Mouse (Mus musculus): Measurements from ENCODE around the gene Atp7a.
A peak's percentile ranks its signal among the peaks of the same experiment; 100 is the strongest.

Gene Atp7a

DNA sequence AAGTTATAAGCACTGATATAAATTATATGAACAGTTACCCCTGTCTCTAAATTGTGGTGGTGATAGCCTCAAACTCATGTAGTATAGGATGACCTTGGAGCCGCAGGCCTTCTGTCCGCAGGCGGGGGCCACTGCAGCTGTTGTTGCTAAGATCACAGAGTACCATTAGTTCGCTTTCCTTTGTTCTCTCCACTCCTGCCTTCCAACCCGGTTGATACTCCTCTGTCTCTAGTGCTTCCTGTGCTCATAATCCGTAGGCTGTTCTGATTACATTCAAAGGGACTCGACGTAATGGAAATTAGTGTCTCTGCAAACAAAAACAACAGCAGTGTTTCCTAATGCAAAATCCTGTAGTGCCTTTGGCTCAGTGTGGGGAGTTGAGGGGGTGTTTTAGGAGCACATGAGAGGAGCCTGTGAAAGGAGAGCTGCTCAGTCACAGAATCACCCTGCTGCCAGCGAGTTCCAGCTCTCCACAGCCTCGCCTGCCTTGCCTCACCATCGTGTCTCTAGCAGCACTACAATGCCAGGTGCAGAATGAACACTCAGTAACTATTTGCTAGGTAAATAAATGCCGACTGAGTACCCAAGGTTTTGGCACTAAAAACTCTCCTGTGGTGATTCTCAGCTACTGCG, 53.9 kb downstream of the Atp7a start:
- peak; percentile 14 for DNase-seq (ENCODE audit: low spot score)

DNA sequence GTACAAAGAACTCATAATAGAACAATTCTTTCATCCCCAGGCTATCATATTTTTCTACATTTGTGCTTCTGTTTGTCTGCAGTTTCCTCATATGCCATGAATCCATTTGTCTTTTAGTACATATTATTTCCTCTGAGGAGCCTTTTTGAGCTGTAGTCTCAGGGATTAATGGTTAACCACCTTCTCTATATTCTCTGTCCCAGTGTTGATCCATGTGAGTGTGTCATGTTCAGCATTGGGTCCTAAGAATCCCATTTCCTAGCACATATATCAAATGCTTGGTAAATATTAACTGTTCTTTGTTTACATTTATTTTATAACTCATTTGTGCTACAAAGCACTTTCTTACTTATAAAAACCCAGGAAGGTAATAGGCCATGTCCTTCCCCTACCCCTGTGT, 55.4 kb downstream of the Atp7a start:
- DNase-seq (ENCODE audit: low spot score), result no peak

DNA sequence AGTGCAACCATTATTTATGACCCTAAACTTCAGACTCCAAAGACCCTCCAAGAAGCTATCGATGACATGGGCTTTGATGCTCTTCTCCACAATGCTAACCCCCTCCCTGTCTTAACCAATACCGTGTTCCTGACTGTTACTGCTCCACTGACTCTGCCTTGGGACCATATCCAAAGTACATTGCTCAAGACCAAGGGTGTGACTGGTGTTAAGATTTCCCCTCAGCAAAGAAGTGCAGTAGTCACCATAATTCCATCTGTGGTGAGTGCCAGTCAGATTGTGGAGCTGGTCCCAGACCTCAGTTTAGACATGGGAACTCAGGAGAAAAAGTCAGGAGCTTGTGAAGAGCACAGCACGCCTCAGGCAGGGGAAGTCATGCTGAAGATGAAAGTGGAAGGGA, 58.1 kb downstream of the Atp7a start:
- DNase-seq (ENCODE audit: low spot score), result no peak

DNA sequence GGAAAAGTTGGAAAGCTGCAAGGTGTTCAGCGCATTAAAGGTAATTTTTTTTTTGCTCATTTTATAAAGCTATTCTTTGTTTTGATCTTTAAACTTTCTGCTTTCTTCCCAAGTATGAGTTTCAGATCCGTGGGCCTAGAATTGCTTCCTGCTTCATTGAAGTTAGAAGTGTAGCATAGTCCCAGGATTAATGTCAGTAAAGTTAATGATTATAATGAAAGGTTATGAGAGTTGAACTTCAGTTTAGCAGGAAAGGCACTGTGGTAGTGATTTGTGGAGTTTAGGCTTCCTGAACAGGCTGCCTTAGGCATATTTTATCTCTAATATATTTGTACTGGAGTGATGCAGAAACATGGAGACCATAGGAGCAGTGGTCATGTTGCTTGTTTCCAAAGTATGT, 58.5 kb downstream of the Atp7a start:
- no peak for DNase-seq (ENCODE audit: low spot score)

DNA sequence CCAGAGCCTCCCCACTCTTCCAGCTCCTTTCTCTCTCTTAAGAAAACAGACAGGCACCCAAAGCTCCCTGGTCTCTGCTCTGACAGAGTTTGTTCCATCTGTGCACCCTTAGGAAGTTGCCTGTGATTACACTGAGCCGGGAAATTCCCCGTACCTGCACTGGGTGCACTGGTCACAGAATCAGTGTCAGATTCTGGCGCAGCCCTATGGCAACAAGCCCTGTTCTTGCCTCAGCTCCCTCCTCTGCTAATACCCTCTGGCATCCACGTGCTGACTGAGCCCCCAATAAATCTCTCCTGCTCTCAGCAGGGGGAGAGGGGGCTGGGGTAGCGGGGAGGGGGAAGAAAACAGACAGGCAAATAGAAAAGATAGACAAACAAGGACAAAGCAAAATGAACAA, 65.9 kb downstream of the Atp7a start:
- peak; percentile 33 for DNase-seq (ENCODE audit: low spot score)

DNA sequence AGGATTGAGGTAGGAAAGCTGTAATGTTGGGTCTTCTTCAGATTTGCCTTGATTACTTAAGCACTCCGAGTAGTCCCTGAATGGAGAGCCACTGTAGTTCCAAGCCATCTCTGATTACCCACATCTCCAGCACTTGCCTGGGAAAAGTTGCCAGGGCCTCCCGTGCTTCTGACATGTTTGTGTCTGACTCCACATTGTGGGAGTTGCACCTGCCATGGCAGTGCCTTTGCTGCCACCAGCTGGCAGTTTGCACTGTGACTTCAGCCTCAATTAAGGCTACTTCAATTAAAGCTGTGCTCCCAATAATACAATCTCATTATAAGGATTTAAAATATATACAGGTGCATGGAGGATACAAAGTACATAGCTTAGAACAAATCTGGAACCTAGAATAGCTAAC, 78.4 kb downstream of the Atp7a start:
- no peak for DNase-seq (ENCODE audit: low spot score)

DNA sequence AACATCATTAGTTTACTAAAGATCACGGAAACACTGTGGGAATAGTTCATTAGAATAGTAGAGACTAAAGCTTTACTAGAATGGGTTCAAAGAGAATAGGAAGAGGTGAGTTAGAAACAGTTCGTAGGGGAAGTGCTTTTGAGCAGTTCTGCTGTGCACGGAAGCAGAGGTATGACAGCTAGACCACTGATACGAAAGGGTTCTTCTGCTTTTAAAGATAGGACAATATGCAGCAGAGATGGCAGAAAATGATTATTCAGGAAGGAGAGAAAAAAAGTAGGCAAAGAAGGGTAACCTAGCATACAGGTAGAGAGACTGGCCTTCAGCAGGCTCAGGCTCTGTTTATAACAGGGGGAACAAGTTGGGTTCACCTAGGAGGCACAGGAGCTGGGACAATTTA, 86.8 kb downstream of the Atp7a start:
- DNase-seq (ENCODE audit: low spot score), result no peak

DNA sequence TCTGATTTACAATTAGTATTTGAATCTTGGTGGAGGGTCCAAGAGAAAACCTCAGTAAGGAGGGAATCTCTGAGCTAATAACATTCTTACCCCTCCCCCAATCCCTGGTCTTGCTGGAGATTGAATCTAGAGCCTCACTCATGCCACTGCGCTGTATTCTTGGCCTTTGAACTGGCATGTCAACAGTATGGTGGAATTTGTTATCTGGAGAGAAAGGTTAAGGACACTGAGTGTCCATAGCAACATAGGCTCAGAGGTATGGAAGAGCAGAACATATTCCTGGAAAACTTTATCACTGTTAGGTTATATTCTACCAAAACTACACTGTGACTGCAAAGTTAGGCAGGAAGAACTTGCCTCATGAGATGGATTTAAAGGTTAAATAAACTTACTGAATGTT, 87.6 kb downstream of the Atp7a start:
- no peak for DNase-seq (ENCODE audit: low spot score)

DNA sequence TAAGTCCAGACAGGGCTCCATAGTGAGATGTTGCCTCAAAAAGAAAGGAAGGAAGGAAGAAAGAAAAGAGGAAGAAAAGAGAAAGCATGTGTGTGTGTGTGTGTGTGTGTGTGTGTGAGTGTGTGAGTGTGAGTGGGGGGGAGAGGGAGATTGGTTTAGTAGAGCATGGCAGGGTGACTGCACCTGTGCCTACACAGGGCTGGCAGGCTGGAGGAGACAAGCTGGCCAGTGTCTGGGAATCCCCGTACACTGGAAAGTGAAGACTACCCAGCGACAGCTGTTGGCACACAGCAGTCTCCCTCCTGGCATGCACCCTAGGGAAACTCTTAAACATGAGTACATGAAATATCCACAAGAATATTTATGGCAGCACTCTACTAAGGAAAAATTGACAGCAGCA, 95.7 kb downstream of the Atp7a start:
- DNase-seq (ENCODE audit: low spot score), result no peak

DNA sequence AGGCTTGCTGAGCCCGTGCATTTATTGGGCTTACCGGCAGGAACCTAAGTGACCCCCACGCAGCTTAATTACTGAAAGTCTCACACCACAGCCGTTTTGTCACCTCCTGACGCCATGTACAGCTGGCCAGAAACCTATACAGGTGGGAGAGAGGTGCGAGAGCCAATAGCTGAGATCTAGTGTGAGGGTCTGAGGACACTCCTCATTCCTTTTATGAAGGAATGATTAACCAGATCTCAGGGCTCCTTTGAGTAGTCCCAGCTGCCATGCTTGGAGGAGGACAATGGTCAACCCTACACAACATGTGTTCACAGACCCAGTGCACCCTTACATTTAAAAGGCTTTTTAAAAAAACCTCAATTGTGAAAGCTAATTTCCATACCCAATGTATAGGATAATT, 101.2 kb downstream of the Atp7a start:
- no peak for DNase-seq (ENCODE audit: low spot score)

DNA sequence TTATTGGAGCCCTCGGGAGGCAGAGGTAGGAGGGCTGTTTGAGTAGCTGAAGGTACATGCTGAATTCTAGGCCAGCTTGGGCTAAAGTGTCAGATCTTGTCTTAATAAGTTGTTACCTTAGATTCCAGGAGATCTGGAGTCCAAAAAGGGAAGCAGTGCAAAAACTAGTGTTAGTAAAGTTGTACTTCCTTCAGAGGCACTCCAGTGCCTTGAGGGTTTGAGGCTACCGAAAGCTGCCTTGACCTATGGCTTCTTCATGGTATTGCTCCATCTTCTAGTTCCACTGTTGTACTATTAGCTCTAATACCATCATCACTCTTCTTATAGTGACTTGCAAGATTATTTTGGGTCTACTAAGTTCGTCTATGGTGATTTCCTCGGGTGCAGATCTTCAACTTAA, 102.8 kb downstream of the Atp7a start:
- DNase-seq (ENCODE audit: low spot score), result no peak

DNA sequence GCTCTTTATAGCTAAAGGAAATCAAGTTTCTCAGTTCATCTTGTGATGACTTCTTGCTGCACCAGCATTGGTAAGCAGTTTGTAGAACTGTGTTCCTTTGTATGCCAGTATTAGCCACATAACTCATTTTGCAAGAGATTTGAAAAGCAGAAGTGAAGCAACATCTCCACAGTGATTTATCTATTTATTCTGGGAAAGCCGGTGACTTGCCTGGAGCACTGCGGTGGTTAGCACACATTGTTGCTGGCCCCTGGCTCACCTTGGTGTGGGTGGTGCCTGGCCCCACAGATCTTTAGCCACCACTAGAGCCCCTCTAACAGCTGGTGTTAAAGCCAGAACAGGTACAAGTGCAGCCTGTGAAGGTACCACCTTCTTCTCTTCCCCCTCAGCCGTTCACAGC, 107.8 kb downstream of the Atp7a start:
- DNase-seq (ENCODE audit: low spot score), result no peak

DNA sequence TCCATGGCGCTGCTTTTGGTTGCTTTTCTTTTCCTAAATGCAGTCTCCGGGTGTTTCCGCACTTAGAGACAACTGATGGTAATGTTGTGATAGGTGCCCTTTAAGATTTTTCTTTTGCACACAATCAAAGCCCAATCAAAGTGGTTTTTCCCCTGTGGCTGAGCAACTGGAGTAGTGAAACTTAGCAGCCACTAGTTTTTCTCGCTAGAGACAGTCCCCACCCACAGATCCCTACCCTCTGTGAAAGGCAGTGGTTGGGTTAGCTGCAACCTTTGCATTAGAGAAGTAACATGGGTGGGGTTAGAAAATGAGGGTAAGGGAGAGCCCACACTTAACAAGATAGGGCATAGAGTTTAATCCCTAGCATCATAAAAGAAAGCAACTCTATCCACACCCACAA, 108.4 kb downstream of the Atp7a start:
- DNase-seq (ENCODE audit: low spot score), result no peak

DNA sequence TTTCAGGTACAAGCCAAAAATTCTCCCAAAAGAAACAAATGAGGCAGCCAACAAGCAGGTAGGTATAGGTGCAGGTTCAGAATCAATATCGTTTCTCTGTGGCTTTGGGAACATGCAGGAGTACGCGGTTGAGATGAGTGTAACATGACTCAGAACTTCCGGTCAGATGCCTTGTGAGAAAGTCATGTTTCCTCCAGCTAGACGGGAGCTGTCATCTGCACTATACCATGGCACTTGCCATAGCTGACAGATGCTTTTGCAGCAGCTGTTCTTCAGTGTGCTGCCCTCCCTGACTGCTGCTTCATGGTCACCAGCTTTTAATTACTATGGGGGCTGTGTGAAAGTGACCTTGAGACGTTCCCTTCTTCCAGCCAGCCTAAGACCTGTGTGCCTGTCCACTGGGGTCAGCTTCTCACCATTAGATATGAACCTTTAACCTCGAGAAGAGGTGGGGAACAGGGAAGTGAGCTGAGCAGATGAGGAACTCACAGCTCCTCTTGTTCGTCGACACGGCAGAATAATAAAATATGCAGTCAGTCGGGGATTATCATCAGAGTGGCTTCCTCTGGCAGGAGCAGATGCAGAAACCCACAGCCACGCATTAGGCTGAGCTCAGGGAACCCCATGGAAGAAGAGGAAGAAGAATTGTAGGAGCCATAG, 109.0 kb downstream of the Atp7a start:
- no peak for DNase-seq (ENCODE audit: low spot score)

DNA sequence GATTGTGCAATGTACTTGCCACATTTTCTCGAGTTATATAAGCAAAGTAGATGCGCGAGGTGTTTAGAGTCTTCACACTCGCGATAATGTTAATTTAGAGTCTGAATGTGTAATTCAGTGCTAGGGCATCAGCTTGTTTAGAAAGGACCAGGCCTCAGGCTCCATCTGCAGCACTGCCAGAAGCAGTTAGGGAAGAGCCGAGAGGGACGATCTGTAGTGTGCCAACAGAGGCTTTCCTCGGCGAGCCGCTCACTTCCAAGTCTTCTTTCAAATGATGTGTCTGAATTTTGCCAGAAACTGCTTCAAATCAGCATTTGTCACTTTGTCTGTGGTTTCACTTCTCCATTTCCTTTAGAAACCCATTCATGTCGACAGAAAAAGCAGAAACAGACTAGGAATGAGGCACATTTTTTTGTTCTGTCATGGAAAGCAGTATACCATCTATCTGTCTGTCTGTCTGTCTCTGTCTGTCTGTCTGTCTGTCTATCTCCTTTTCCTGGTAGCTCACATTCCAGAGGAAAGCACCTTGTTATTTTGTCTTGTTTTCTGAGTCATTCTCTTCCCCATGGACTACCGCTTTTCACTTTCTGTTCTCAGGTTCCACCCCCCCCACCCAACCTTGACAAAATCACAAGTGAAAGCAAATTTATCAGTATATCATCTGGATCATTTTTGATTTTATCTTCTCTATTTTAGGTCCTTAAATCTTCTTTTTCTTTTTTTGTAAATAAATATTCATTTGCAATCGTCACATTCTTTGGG, 112.4 kb downstream of the Atp7a start:
- no peak for DNase-seq (ENCODE audit: low spot score)

DNA sequence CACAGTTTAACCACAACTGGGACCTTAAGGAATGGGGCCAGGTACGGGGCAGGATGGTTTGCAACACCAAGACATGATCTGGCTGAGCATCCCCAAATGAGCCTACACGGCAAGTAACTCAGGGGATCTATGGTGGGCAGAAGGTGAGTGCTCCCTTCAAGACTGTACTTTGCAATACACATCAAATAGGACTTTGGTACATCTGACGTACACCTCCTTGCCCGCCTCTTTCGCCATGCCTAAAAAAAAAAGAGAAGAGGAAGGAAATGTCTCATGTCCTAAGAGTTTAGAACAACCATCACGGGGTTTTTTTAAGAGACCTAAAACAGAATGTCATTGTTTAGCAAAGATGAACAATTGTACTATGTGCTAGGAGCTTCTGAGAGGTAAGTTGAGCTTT, 115.9 kb downstream of the Atp7a start, which contains the start of gene Tlr13:
TSS of gene Tlr13 (plus strand) at position 269 of the 400 bp plus-strand sequence.
- no peak for DNase-seq (ENCODE audit: low spot score)

DNA sequence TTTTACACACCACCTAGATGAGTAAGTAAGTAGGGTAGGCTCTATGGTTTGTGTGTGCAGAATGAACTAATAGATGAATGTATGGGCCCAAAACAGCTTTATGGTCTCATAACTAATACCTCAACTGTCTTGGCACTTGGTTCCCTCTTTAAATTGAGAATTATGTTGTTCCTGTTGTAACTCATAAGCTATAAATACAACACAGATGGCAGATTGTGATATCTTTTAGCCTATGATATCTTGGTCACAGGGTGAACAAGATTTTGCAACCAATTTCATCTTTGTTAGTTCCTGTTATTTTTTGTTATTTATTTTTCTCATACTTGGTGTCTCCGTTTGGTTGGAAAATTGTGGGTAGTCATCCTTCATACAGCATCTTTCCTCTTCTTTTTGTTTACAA, 121.1 kb downstream of the Atp7a start:
- no peak for DNase-seq (ENCODE audit: low spot score)

DNA sequence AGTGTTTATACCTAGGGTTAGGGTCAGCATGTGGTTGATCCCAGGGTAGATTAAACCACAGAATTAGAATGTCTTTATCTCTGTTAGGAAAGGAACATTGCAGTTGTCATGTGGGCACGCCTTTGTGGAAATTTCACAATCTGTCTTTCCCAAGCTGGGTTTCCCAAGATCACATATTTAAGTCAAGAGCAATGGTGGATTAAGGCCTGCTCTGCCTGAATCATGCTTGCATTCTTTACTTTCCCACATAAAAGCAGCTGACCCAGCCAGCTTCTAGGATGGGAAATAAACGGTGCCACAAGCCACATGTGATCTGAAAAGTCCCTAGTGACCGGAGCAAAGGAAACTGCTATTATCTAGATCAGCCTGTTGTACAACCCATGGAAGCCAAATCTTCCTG, 122.4 kb downstream of the Atp7a start:
- no peak for DNase-seq (ENCODE audit: low spot score)

DNA sequence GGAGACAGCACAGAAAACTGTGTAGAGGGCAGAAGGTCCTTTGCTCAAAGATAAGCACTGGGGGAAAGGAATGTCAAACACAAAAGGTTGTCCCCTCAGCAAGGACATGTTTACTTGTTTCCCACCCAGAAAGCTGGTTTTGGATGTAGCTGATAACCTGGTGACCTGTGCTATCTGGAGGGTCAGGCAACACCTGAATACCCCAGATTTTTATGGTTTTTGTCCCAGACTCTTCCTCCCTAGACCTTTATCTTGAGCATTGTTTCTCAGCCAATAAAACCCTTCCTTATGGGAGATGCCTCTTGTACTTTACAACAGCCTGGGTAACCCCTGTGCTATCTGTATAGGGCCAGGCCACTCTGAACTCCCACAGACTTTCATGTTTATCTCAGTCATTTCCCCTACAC, 127.1 kb downstream of the Atp7a start:
- DNase-seq (ENCODE audit: low spot score), result no peak

DNA sequence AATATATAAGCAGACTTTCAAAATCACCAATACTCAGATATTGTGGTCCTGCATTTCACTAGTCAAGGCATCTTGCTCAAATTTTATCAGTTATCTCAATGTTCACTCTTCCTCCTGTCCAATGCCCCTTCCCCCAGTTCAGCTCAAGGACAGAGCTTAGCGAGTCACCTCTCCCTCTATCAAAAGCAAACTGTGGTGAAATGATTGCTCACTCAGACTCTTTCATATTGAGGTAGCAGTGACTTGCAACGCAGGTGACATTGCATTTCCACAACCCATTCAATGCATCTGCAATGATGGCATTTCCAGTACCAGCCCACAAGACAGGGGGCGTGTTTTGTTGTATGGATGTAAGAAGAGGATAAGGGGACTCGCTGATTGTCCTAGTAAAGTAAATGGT, 128.8 kb downstream of the Atp7a start:
- no peak for DNase-seq (ENCODE audit: low spot score)

DNA sequence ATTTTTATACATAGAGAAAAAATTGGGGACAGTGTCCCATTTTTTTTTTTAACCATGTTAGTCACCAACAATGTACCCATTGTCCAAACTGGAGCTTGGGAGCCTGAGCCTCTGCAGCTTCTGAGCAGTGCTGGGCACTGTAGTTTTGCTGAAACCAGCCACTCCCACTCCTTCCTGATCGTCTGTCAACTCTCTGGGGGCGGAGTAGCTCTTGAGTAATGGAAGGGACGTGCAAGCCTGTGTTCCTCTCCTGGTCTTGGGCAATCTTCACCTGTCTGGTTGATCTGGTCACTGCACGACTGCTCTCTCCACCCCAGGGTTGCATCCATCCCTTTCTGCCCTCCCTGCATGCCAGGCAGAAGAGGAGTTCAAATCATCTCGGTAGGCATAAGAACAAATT, 136.9 kb downstream of the Atp7a start:
- DNase-seq (ENCODE audit: low spot score), result no peak

DNA sequence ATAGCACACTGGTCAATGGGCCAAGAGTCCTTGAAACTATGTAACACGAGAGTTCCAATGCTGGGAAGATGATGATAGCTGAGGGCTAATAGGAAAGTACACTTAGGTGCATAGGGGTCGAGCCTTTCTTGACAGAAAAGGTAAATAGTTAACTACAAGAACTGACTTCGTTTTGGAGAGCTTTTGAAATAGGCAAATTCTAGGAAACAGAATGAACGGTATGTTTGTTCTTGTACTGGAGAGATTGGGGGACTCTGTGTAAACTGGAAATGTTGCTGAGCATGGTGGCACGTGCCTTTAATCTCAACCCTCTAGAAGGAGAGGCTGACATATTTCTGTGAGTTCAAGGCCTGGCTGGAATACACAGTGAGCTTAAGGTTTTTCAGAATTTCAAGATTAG, 137.5 kb downstream of the Atp7a start:
- DNase-seq (ENCODE audit: low spot score), result no peak

DNA sequence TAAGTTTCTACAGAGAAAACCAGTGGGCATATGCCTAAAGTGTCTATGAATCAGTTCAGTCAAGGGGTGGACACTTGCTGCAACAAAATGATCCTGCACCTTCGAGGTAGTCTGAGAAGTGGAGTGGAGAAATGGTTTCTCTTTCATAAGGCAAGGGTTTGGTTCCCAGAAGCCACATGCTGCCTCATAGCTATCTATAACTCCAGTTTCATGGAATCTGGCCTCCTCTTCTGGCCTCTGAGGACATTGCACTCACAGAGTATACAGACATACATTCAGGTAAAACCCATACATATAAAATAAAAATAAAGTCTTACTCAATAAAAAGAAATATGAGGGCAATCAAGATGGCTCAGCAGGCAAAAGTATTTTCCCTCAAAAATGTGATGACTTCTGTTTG, 138.0 kb downstream of the Atp7a start:
- no peak for DNase-seq (ENCODE audit: low spot score)

Data from embryo, embryonic 10.5 days (tissue).